Mouse (Mus musculus): ENCODE data around the gene Zbtb16. TPM values are rescaled to one million over a fixed set of nuclear protein-coding genes. Genes with fewer than 3 reads are reported as not detected.

The Zbtb16 gene
- total RNA-seq, 1 experiment from 2014 or later, result 3.3 TPM

GRCm38 (mm10) chr9:48816157-48816556, 19.9 kb downstream of the Zbtb16 start:
- ATAC-seq (replicated peaks in 1 of 2; ENCODE audit: insufficient read depth in 1 of 2, low FRiP score in 2 of 2, low TSS enrichment in 1 of 2, low read depth in 1 of 2, poor library complexity in 2 of 2, severe bottlenecking in 2 of 2), result no peak

- ATAC-seq (replicated peaks in 1 of 2; ENCODE audit: insufficient read depth in 1 of 2, low FRiP score in 2 of 2, low TSS enrichment in 1 of 2, low read depth in 1 of 2, poor library complexity in 2 of 2, severe bottlenecking in 2 of 2), result 0 out of 4 replicates have a peak, but pooled peaks of 1 of the 2 experiments have one; percentile 11
Observed at GRCm38 (mm10) chr9:48814881-48815495, 21.0 kb downstream of the Zbtb16 start.

- ATAC-seq (replicated peaks in 1 of 2; ENCODE audit: insufficient read depth in 1 of 2, low FRiP score in 2 of 2, low TSS enrichment in 1 of 2, low read depth in 1 of 2, poor library complexity in 2 of 2, severe bottlenecking in 2 of 2), result peak; percentile 84
Observed at GRCm38 (mm10) chr9:48813960-48814880, 21.8 kb downstream of the Zbtb16 start.

DNA sequence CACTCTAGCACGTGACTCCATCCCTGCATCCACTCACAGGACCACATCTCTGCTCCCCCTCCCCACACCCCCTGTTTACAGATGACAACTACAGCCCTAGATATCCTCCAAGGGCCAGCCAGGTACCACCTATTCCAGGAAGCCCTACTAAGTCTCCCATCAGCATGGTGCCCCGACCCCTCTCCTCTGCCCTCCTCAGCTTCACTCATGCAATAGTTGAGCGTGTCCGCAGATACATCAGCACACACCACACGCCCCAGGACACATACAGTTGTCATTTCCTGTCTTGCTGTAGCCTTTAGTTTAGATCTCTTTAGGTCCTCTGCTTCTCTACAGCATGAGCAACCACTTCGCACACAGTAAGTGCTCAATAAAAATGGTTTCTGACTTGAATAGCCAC, 23.7 kb downstream of the Zbtb16 start:
- no peak for ATAC-seq (replicated peaks in 1 of 2; ENCODE audit: insufficient read depth in 1 of 2, low FRiP score in 2 of 2, low TSS enrichment in 1 of 2, low read depth in 1 of 2, poor library complexity in 2 of 2, severe bottlenecking in 2 of 2)

DNA sequence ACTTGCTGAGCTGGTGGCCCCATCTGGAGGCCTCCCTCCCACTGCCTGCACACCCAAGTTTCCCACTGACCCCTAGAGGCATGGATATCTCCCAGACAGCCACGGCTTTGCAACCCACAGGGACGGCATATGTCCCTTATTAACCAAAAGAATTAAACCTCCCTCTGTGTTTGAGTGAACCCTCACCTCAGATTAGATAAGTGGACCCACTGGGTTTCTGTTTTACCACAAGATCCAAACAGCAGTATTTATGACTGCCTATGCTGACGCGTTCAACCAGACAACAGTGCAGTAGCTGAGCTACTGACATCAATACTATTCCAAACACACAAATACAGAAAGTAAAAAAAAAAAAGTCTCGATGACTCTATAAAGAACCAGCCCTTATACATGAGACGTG, 29.4 kb downstream of the Zbtb16 start:
- ATAC-seq (replicated peaks in 1 of 2; ENCODE audit: insufficient read depth in 1 of 2, low FRiP score in 2 of 2, low TSS enrichment in 1 of 2, low read depth in 1 of 2, poor library complexity in 2 of 2, severe bottlenecking in 2 of 2), result no peak

- no peak for ATAC-seq (replicated peaks in 1 of 2; ENCODE audit: insufficient read depth in 1 of 2, low FRiP score in 2 of 2, low TSS enrichment in 1 of 2, low read depth in 1 of 2, poor library complexity in 2 of 2, severe bottlenecking in 2 of 2)
Observed at GRCm38 (mm10) chr9:48805850-48806249, 30.2 kb downstream of the Zbtb16 start.

- no peak for ATAC-seq (replicated peaks in 1 of 2; ENCODE audit: insufficient read depth in 1 of 2, low FRiP score in 2 of 2, low TSS enrichment in 1 of 2, low read depth in 1 of 2, poor library complexity in 2 of 2, severe bottlenecking in 2 of 2)
Observed at GRCm38 (mm10) chr9:48804509-48804908, 31.5 kb downstream of the Zbtb16 start.

- ATAC-seq (replicated peaks in 1 of 2; ENCODE audit: insufficient read depth in 1 of 2, low FRiP score in 2 of 2, low TSS enrichment in 1 of 2, low read depth in 1 of 2, poor library complexity in 2 of 2, severe bottlenecking in 2 of 2), result no peak
Observed at GRCm38 (mm10) chr9:48803460-48804240, 32.4 kb downstream of the Zbtb16 start.

DNA sequence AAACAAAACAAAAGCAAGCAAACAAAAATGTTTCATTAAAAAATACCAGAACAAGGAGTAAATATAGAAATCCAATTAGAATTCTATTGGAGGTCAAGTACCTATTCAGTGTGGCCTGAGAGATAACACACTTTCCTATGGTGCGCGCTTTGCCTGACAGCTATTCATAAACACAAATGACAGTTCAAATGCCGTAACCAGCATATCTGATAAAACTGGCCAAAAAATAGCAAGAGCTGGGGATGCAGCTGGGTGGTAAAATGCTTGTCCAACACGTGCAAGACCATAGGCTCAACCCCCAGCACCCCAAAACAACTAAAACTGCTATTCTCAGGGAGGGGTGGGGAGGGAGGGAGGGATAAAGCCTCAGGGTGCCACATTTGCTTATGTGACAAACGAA, 33.6 kb downstream of the Zbtb16 start:
- ATAC-seq (replicated peaks in 1 of 2; ENCODE audit: insufficient read depth in 1 of 2, low FRiP score in 2 of 2, low TSS enrichment in 1 of 2, low read depth in 1 of 2, poor library complexity in 2 of 2, severe bottlenecking in 2 of 2), result no peak

GRCm38 (mm10) chr9:48801322-48801721, 34.7 kb downstream of the Zbtb16 start:
- ATAC-seq (replicated peaks in 1 of 2; ENCODE audit: insufficient read depth in 1 of 2, low FRiP score in 2 of 2, low TSS enrichment in 1 of 2, low read depth in 1 of 2, poor library complexity in 2 of 2, severe bottlenecking in 2 of 2), result no peak

DNA sequence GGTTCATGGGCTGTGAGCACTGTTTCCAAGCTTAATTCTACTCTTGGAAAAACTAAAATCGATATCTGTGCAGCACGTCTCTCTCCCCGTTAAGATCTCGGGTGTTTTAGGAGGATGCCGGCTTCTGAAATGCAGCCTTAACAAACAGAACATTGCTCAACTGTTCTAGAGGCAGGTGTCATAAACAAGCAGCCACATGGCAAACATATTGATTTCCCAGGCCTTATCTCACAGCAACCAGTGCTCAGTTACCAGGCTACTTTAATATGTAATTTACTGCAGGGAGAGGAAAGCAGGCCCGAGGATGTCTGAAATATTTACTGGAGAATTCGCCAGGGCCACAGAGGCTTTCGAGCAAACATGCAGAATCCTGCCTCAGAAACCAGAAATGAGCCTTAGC, 35.4 kb downstream of the Zbtb16 start:
- no peak for ATAC-seq (replicated peaks in 1 of 2; ENCODE audit: insufficient read depth in 1 of 2, low FRiP score in 2 of 2, low TSS enrichment in 1 of 2, low read depth in 1 of 2, poor library complexity in 2 of 2, severe bottlenecking in 2 of 2)

GRCm38 (mm10) chr9:48798044-48798443, 38.0 kb downstream of the Zbtb16 start:
- ATAC-seq (replicated peaks in 1 of 2; ENCODE audit: insufficient read depth in 1 of 2, low FRiP score in 2 of 2, low TSS enrichment in 1 of 2, low read depth in 1 of 2, poor library complexity in 2 of 2, severe bottlenecking in 2 of 2), result no peak

DNA sequence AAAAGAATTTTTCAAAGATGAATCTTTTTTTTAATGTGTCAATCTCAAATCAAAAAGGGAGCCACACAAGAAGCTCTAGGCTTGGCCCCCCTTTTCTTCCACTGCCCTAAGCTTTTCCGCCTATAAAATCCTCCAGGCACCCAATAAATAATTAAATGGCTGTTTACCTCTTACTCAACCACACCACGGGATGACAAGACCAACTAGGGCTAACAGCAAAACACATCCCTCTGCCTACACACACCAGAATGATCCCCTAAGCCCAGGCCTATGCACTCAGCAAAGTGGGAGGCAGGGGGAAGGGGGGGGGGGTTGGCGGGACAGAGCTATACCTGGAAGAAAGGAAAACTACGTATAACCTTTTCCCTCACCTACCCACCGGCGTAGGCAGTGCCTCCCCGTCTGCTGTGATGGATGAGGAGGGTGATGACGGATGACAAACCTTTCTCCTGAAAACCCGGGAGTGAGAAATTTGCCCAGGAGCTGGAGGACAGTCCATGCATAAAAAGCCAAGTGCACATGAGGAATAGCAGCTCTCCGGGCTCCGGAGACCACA, 39.7 kb downstream of the Zbtb16 start:
- ATAC-seq (replicated peaks in 1 of 2; ENCODE audit: insufficient read depth in 1 of 2, low FRiP score in 2 of 2, low TSS enrichment in 1 of 2, low read depth in 1 of 2, poor library complexity in 2 of 2, severe bottlenecking in 2 of 2), result no peak

DNA sequence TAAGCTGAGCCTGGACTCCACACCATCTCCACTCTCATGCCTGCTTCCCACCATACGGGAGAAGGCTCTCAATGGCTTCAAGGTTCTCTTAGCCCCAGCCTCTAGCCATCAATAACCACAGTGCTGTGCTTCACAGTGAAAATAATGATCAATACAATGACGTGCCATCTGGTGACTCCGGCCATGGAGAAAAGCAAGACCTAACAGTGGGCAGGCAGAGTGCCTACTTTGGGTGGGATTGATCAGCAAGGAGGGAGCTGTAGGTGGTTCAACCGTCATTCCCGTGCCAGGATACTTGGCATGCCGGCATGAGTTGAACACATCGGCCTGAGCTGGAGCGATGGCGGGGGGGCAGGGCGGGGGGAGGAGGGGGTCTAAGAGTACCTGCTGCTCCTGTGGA, 40.3 kb downstream of the Zbtb16 start:
- no peak for ATAC-seq (replicated peaks in 1 of 2; ENCODE audit: insufficient read depth in 1 of 2, low FRiP score in 2 of 2, low TSS enrichment in 1 of 2, low read depth in 1 of 2, poor library complexity in 2 of 2, severe bottlenecking in 2 of 2)

GRCm38 (mm10) chr9:48795095-48795494, 40.9 kb downstream of the Zbtb16 start:
- no peak for ATAC-seq (replicated peaks in 1 of 2; ENCODE audit: insufficient read depth in 1 of 2, low FRiP score in 2 of 2, low TSS enrichment in 1 of 2, low read depth in 1 of 2, poor library complexity in 2 of 2, severe bottlenecking in 2 of 2)

GRCm38 (mm10) chr9:48794463-48794862, 41.6 kb downstream of the Zbtb16 start:
- ATAC-seq (replicated peaks in 1 of 2; ENCODE audit: insufficient read depth in 1 of 2, low FRiP score in 2 of 2, low TSS enrichment in 1 of 2, low read depth in 1 of 2, poor library complexity in 2 of 2, severe bottlenecking in 2 of 2), result no peak

GRCm38 (mm10) chr9:48793638-48794188, 42.3 kb downstream of the Zbtb16 start:
- ATAC-seq (replicated peaks in 1 of 2; ENCODE audit: insufficient read depth in 1 of 2, low FRiP score in 2 of 2, low TSS enrichment in 1 of 2, low read depth in 1 of 2, poor library complexity in 2 of 2, severe bottlenecking in 2 of 2), result no peak
